Mouse (Mus musculus): ENCODE measurements around the gene Eif2b3.

DNA sequence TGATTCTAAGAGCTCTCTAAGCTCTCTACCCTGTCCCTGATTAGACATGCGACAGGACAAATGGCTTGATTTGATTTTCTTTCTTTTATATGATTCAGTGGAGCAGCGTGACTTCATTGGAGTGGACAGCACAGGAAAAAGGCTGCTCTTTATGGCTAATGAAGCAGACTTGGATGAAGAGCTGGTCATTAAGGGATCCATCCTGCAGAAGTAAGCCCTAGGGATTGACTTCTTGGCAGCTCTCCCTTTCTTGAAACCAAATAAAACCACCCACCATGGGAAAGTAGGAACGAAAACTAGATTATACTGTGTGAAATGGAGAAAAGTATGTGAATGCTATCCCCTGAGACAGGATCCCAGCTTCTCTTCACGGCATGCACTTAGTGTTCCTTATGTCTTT is 33.4 kb downstream of the Eif2b3 start:
- TF ChIP-seq CTCF (IDR thresholded peaks at IDR 0.05) (no peak), POLR2A (IDR thresholded peaks at IDR 0.05; ENCODE audit: insufficient read depth, low read depth, low read length) (no peak), EP300 (IDR thresholded peaks at IDR 0.05; ENCODE audit: insufficient read depth, low read depth, low read length) (no peak)

Data from heart, adult 2 months (tissue).